Mouse (Mus musculus) CH12.LX (cell line): ENCODE data around the gene Col4a1. TPM values are rescaled to one million over a fixed set of nuclear protein-coding genes. Genes with fewer than 3 reads are reported as not detected.

Experiments used
- DNase-seq: peaks from one replicate; pipeline ENCODE4 v3.0.0-alpha.2; 2013; ENCODE audit errors: extremely low read depth
- H3K27ac ChIP-seq: 2 replicates; pipeline ENCODE4 v1.5.1; 2012; ENCODE audit warnings: low read depth, mild to moderate bottlenecking, control low read depth, moderate library complexity; ENCODE audit not compliant: insufficient read depth
- H3K27me3 ChIP-seq: replicated peaks from 2 replicates; pipeline ENCODE3; 2012; ENCODE audit warnings: inconsistent platforms
- H3K36me3 ChIP-seq, 2 experiments: replicated peaks in 1 of 2; 2 replicates each; pipeline versions ENCODE3 to v1.6.1; 2012; ENCODE audit warnings: inconsistent platforms in 1 of 2, low read length in 1 of 2, mild to moderate bottlenecking in 1 of 2, mixed read lengths in 1 of 2, moderate library complexity in 1 of 2; ENCODE audit not compliant: control insufficient read depth in 1 of 2, insufficient read depth in 1 of 2
- H3K4me1 ChIP-seq, 2 experiments: 2 replicates each; pipeline ENCODE4 v1.6.1; 2012; ENCODE audit warnings: inconsistent platforms in 1 of 2, moderate library complexity in 1 of 2; ENCODE audit not compliant: insufficient read depth in 2 of 2, control insufficient read depth in 1 of 2
- H3K4me2 ChIP-seq: 2 replicates; pipeline ENCODE4 v1.6.1; 2012; ENCODE audit warnings: low read depth, mild to moderate bottlenecking, control low read depth; ENCODE audit not compliant: poor library complexity, insufficient read depth, severe bottlenecking
- H3K4me3 ChIP-seq, 3 experiments: fragments of 150-350 bp in 1 of 3; sonication (generic) in 1 of 3; replicated peaks in 1 of 3; 2 replicates each; pipeline versions ENCODE3 to v1.5.1; 2011 to 2012; ENCODE audit warnings: low read depth in 2 of 3, low read length in 2 of 3, mild to moderate bottlenecking in 2 of 3, moderate library complexity in 2 of 3, control low read depth in 1 of 3, improper control_type of control experiment in 1 of 3, inconsistent platforms in 1 of 3, mixed read lengths in 1 of 3; ENCODE audit not compliant: poor library complexity in 1 of 3
- H3K79me2 ChIP-seq: replicated peaks from 2 replicates; pipeline ENCODE4 v1.6.1; 2012; ENCODE audit warnings: mild to moderate bottlenecking, moderate library complexity; ENCODE audit not compliant: control insufficient read depth, poor library complexity, insufficient read depth, severe bottlenecking; ENCODE audit errors: extremely low read depth
- H3K9ac ChIP-seq: 2 replicates; pipeline ENCODE4 v1.6.1; 2012; ENCODE audit warnings: low read depth, mild to moderate bottlenecking, control low read depth, moderate library complexity; ENCODE audit not compliant: insufficient read depth
- H3K9me3 ChIP-seq: replicated peaks from 2 replicates; pipeline ENCODE3; 2012; ENCODE audit warnings: low read length, inconsistent platforms, mixed read lengths
- CHD1 ChIP-seq: IDR thresholded peaks from 2 replicates; pipeline ENCODE4 v1.6.1; 2012; ENCODE audit warnings: low read depth, low read length, improper control_type of control experiment, inconsistent platforms
- CTCF ChIP-seq, 2 experiments: IDR thresholded peaks in 1 of 2; conservative IDR thresholded peaks in 1 of 2; 2 replicates each; pipeline ENCODE4 v1.5.1; 2011 to 2012; ENCODE audit warnings: low read depth in 2 of 2, low read length in 2 of 2, improper control_type of control experiment in 1 of 2, inconsistent platforms in 1 of 2, mild to moderate bottlenecking in 1 of 2, moderate library complexity in 1 of 2
- E2F4 ChIP-seq: IDR thresholded peaks from 2 replicates; pipeline ENCODE4 v1.6.1; 2011; ENCODE audit warnings: low read depth, low read length, improper control_type of control experiment; ENCODE audit not compliant: insufficient replicate concordance
- ELF1 ChIP-seq: IDR thresholded peaks from 2 replicates; pipeline ENCODE4 v1.6.1; 2014; ENCODE audit warnings: low read depth, mild to moderate bottlenecking, inconsistent platforms, low read length, improper control_type of control experiment
- EP300 ChIP-seq: IDR thresholded peaks from 2 replicates; pipeline ENCODE4 v1.6.1; 2011; ENCODE audit warnings: low read length, improper control_type of control experiment
- GABPA ChIP-seq: IDR thresholded peaks from 2 replicates; pipeline ENCODE4 v1.6.1; 2012; ENCODE audit warnings: low read depth, low read length, improper control_type of control experiment, inconsistent platforms; ENCODE audit not compliant: insufficient replicate concordance
- HCFC1 ChIP-seq: IDR thresholded peaks from 2 replicates; pipeline ENCODE4 v1.6.1; 2012; ENCODE audit warnings: low read depth, mild to moderate bottlenecking, inconsistent platforms, low read length, improper control_type of control experiment
- MAX ChIP-seq: IDR thresholded peaks from 2 replicates; pipeline ENCODE4 v1.6.1; 2011; ENCODE audit warnings: low read length, improper control_type of control experiment
- MAZ ChIP-seq: IDR thresholded peaks from 2 replicates; pipeline ENCODE4 v1.6.1; 2012; ENCODE audit warnings: low read depth, mild to moderate bottlenecking, inconsistent platforms, low read length, improper control_type of control experiment, moderate library complexity
- MEF2A ChIP-seq: IDR thresholded peaks from 2 replicates; pipeline ENCODE4 v1.6.1; 2014; ENCODE audit warnings: low read depth, mild to moderate bottlenecking, inconsistent platforms, low read length, improper control_type of control experiment, borderline replicate concordance
- MXI1 ChIP-seq: IDR thresholded peaks from 2 replicates; pipeline ENCODE4 v1.6.1; 2011; ENCODE audit warnings: mild to moderate bottlenecking, low read depth, low read length, improper control_type of control experiment
- MYC ChIP-seq: IDR thresholded peaks from 2 replicates; pipeline ENCODE4 v1.6.1; 2011; ENCODE audit warnings: low read depth, mild to moderate bottlenecking, improper control_type of control experiment, low read length
- NRF1 ChIP-seq: IDR thresholded peaks from 2 replicates; pipeline ENCODE4 v1.6.1; 2014; ENCODE audit warnings: low read depth, mild to moderate bottlenecking, inconsistent platforms, low read length, improper control_type of control experiment, moderate library complexity
- PAX5 ChIP-seq: IDR thresholded peaks from 2 replicates; pipeline ENCODE4 v1.6.1; 2012; ENCODE audit warnings: low read length, inconsistent platforms, mixed read lengths
- POLR2A ChIP-seq: IDR thresholded peaks from 2 replicates; pipeline ENCODE4 v1.6.1; 2011; ENCODE audit warnings: low read depth, mild to moderate bottlenecking, improper control_type of control experiment, low read length
- POLR2AphosphoS2 ChIP-seq: IDR thresholded peaks from 2 replicates; pipeline ENCODE4 v1.6.1; 2011; ENCODE audit warnings: low read depth, low read length, improper control_type of control experiment
- RAD21 ChIP-seq: IDR thresholded peaks from 2 replicates; pipeline ENCODE4 v1.6.1; 2011; ENCODE audit warnings: low read depth, mild to moderate bottlenecking, low read length, improper control_type of control experiment, moderate library complexity
- TBP ChIP-seq: conservative IDR thresholded peaks from 2 replicates; pipeline ENCODE4 v1.6.1; 2011; ENCODE audit warnings: low read depth, low read length, improper control_type of control experiment
- UBTF ChIP-seq: IDR thresholded peaks from 2 replicates; pipeline ENCODE4 v1.6.1; 2012; ENCODE audit warnings: low read depth, mild to moderate bottlenecking, inconsistent platforms, low read length, improper control_type of control experiment, moderate library complexity
- USF1 ChIP-seq: IDR thresholded peaks from 2 replicates; pipeline ENCODE4 v1.6.1; 2014; ENCODE audit warnings: low read depth, mild to moderate bottlenecking, inconsistent platforms, low read length, improper control_type of control experiment
- USF2 ChIP-seq: conservative IDR thresholded peaks from 2 replicates; pipeline ENCODE4 v1.6.1; 2011; ENCODE audit warnings: low read depth, low read length, improper control_type of control experiment
- ZKSCAN1 ChIP-seq: IDR thresholded peaks from 2 replicates; pipeline ENCODE4 v1.6.1; 2012; ENCODE audit warnings: low read depth, inconsistent platforms, low read length, improper control_type of control experiment, borderline replicate concordance
- ZNF384 ChIP-seq: IDR thresholded peaks from 2 replicates; pipeline ENCODE4 v1.6.1; 2012; ENCODE audit warnings: low read depth, low read length, improper control_type of control experiment, inconsistent platforms
- dilution Hi-C: fragments of 300-500 bp; cut with MboI; formaldehyde crosslinking; loops from 2 replicates; pipeline ENCODE4 v1.14.3; 2020; ENCODE audit warnings: low sequenced_read_pairs; ENCODE audit not compliant: extremely low pct_unique_long_range_greater_than_20kb, extremely low pct_ligation_motif_present
- in situ Hi-C: fragments of 300-500 bp; cut with MboI; formaldehyde crosslinking; loops from 3 replicates; pipeline ENCODE4 v1.14.3; 2019; ENCODE audit warnings: low sequenced_read_pairs, low pct_ligation_motif_present, low pct_unique_long_range_greater_than_20kb, mixed read lengths
- polyA plus RNA-seq: library from polyadenylated mRNA; unstranded; fragments of >175 nt; gene quantifications from 2 replicates; pipeline ENCODE4 v1.2.1, GENCODE M21; 2012; ENCODE audit warnings: low read depth; ENCODE audit not compliant: insufficient read length
- total RNA-seq, 2 experiments: library from RNA; depleted of rRNA; stranded (reverse); fragments of 300-350 nt in 1 of 2; fragments of >200 nt in 1 of 2; gene quantifications; 2 replicates each; pipeline ENCODE4 v1.2.3; 2012 to 2014

Gene Col4a1
- total and polyA plus RNA-seq, 3 experiments = 0.04 to 0.27 (median 0.13) TPM

GRCm38 (mm10) chr8:11282139-11282538 lies 30.5 kb downstream of the Col4a1 start:
- Histone ChIP-seq H3K4me3 (no peak overlapping the region), H3K27me3 (peaks cover 78% of the 10 kb centered on the region), H3K79me2 (no peaks in the 10 kb centered on the region), H3K27ac (no peak overlapping the region), H3K9ac (no peak overlapping the region), H3K9me3 (peaks cover 10% of the 10 kb centered on the region), H3K4me1 (peaks cover 0 to 15% of the 10 kb centered on the region in 2 experiments; a peak in 2 of 4 replicates), H3K4me2 (no peak overlapping the region), H3K36me3 (no peaks in the 10 kb centered on the region)
- DNase-seq = no peak
- TF ChIP-seq EP300 (no peak), TBP (no peak), RAD21 (no peak), CTCF (conservative IDR thresholded peaks at IDR 0.05 in 1 of 2, IDR thresholded peaks at IDR 0.05 in 1 of 2; ENCODE audit: low read depth in 2 of 2, low read length in 2 of 2) (no peak), USF1 (no peak), ELF1 (no peak), MYC (no peak), CHD1 (no peak), MXI1 (no peak), E2F4 (no peak), MEF2A (no peak), PAX5 (no peak), UBTF (no peak), POLR2A (no peak), USF2 (no peak), HCFC1 (no peak), NRF1 (no peak), ZNF384 (no peak), GABPA (no peak), POLR2AphosphoS2 (no peak)
- dilution Hi-C loops (no loop called here), in situ Hi-C loops (no loop called here)

GRCm38 (mm10) chr8:11280721-11281268 lies 31.8 kb downstream of the Col4a1 start:
- H3K27ac ChIP-seq = no peak overlapping the region
- H3K4me1 ChIP-seq = peaks cover 2 to 25% of the 10 kb centered on the region in 2 experiments; a peak in 2 of 4 replicates
- H3K79me2 ChIP-seq = no peaks in the 10 kb centered on the region
- TF ChIP-seq MAX = no peak
- no peak for TF ChIP-seq CHD1
- TF ChIP-seq MAZ = no peak
- TF ChIP-seq UBTF = no peak
- no peak for TF ChIP-seq MYC
- no peak for TF ChIP-seq ZKSCAN1
- no peak for DNase-seq
- peaks cover 10% of the 10 kb centered on the region for H3K9me3 ChIP-seq
- dilution Hi-C loops (no loop called here), in situ Hi-C loops (no loop called here)
- H3K36me3 ChIP-seq = no peaks in the 10 kb centered on the region
- peaks cover 79% of the 10 kb centered on the region for H3K27me3 ChIP-seq
- H3K4me2 ChIP-seq = no peak overlapping the region
- no peak overlapping the region for H3K9ac ChIP-seq
- H3K4me3 ChIP-seq = no peak overlapping the region
